Mouse (Mus musculus) midbrain, embryonic 12.5 days (tissue): ENCODE data around the gene Prickle2. TPM values are rescaled to one million over a fixed set of nuclear protein-coding genes. Genes with fewer than 3 reads are reported as not detected.

ENCODE experiments used
- ATAC-seq: fragments of 200-750 bp; cut with Nextera tagmentation; 2 replicates; pipeline ENCODE4 v1.8.0; 2017; ENCODE audit warnings: low read depth, moderate TSS enrichment, moderate library complexity; ENCODE audit not compliant: low FRiP score
- H3K27ac ChIP-seq: fragments of 300-500 bp; sonication (generic); replicated peaks from 2 replicates; pipeline ENCODE4 v1.5.1; 2016; ENCODE audit warnings: mild to moderate bottlenecking
- H3K27me3 ChIP-seq: fragments of 300-500 bp; sonication (generic); 2 replicates; pipeline ENCODE4 v1.6.1; 2016; ENCODE audit warnings: mild to moderate bottlenecking
- H3K36me3 ChIP-seq: fragments of 300-500 bp; sonication (generic); 2 replicates; pipeline ENCODE4 v1.6.1; 2016
- H3K4me1 ChIP-seq: fragments of 300-500 bp; sonication (generic); 2 replicates; pipeline ENCODE4 v1.6.1; 2016
- H3K4me2 ChIP-seq: fragments of 300-500 bp; sonication (generic); replicated peaks from 2 replicates; pipeline ENCODE4 v1.6.1; 2016; ENCODE audit warnings: mild to moderate bottlenecking, moderate library complexity
- H3K4me3 ChIP-seq: fragments of 300-500 bp; sonication (generic); 2 replicates; pipeline ENCODE4 v1.5.1; 2016; ENCODE audit warnings: mild to moderate bottlenecking
- H3K9ac ChIP-seq: fragments of 300-500 bp; sonication (generic); replicated peaks from 2 replicates; pipeline ENCODE4 v1.6.1; 2016; ENCODE audit warnings: mild to moderate bottlenecking, moderate library complexity
- H3K9me3 ChIP-seq: fragments of 300-500 bp; sonication (generic); 2 replicates; pipeline ENCODE4 v1.6.1; 2016; ENCODE audit warnings: mild to moderate bottlenecking
- WGBS: fragments of 180-500 bp; shearing (Covaris S2); methylation state at CpG from one replicate; pipeline ENCODE4 v1.1.7; 2016; 5-methylcytosine and 5-hydroxymethylcytosine counted together
- polyA plus RNA-seq: library from polyadenylated mRNA; unstranded; fragments of >200 nt; fragmentation: Nextera tagmentation; extraction: Ambion mirVana; gene quantifications from 2 replicates; pipeline ENCODE4 v1.2.1, GENCODE M21; 2016

Prickle2 gene
- polyA plus RNA-seq, 1 experiment from 2014 or later: 12.1 TPM

DNA sequence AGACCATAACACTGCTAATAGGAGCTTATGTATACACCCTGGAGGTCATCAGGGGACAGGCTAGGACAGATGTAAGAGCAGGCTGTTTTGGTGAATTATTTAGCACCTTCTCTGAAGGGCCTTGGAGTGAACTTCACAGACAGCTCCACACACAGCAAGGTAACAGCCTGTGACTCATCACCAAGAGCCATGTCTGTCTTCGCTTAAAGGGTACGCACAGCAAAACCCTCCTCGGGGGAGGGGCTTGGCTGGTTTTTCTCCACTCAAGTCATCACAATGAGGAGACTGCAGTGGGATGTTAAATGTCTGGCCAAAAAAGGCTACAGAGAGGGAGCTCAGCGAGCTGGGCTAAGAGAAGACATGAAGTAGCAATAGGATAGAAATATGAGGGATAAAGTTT is 206.5 kb downstream of the Prickle2 start:
- H3K27ac ChIP-seq: no peak overlapping the region
- no peaks in the 10 kb centered on the region for H3K36me3 ChIP-seq
- 79% methylated on average over 4 of the region's 4 CpGs for WGBS
- H3K9me3 ChIP-seq: no peaks in the 10 kb centered on the region
- H3K4me1 ChIP-seq: 0 out of 2 replicates have a peak, but pooled peaks cover 2% of the 10 kb centered on the region
- H3K4me3 ChIP-seq: no peak overlapping the region
- ATAC-seq: no peak
- H3K27me3 ChIP-seq: no peaks in the 10 kb centered on the region
- H3K4me2 ChIP-seq: no peak overlapping the region
- H3K9ac ChIP-seq: no peak overlapping the region

DNA sequence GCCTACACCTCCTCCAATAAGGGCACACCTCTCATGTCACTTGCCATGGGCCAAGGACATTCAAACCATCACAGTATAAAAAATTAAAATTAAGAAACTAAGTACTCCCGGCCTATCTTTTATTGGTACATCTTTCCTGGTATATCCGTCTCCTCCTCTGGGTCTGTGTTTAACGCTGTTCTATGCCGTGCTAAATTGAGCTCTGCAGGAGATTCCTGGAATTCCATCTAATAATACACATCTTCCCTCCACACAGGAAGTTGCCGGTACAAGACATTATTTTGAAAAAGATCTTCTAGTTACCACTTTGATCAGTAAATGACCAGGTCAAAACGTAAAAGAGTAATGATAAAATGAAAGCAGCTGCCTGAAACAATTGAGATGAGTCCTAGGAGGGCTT is 207.4 kb downstream of the Prickle2 start:
- no peak for ATAC-seq
- Histone ChIP-seq H3K4me3 (no peak overlapping the region), H3K27ac (no peak overlapping the region), H3K9me3 (no peaks in the 10 kb centered on the region), H3K36me3 (no peaks in the 10 kb centered on the region), H3K9ac (no peak overlapping the region), H3K27me3 (no peaks in the 10 kb centered on the region), H3K4me2 (no peak overlapping the region), H3K4me1 (0 out of 2 replicates have a peak, but pooled peaks cover 2% of the 10 kb centered on the region)
- 71% methylated on average over 6 of the region's 6 CpGs for WGBS

DNA sequence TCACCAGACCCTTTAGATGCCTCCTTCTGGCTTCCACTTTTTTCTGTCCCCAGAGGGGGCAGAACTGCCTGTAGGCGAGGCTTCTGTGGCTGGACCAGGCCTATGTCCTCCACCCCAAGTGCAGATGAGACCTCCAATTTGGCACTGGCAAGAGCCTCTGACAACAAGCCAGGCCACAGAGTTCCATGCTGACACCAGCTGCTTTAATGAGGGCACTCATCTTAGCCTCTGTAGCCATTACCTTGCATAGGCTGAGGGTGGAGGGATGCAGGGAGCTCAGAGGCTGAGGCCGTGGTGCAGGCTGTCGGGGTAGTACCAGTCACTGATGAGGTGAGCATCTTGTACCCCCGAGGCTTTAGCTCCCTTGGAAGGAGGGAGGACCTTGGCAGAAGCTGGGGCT is 208.7 kb downstream of the Prickle2 start:
- Histone ChIP-seq H3K27ac (no peak overlapping the region), H3K9me3 (no peaks in the 10 kb centered on the region), H3K4me3 (no peak overlapping the region), H3K27me3 (no peaks in the 10 kb centered on the region), H3K4me1 (0 out of 2 replicates have a peak, but pooled peaks cover 2% of the 10 kb centered on the region), H3K9ac (no peak overlapping the region), H3K4me2 (no peak overlapping the region), H3K36me3 (no peaks in the 10 kb centered on the region)
- 74% methylated on average over 4 of the region's 4 CpGs for WGBS
- ATAC-seq: no peak

DNA sequence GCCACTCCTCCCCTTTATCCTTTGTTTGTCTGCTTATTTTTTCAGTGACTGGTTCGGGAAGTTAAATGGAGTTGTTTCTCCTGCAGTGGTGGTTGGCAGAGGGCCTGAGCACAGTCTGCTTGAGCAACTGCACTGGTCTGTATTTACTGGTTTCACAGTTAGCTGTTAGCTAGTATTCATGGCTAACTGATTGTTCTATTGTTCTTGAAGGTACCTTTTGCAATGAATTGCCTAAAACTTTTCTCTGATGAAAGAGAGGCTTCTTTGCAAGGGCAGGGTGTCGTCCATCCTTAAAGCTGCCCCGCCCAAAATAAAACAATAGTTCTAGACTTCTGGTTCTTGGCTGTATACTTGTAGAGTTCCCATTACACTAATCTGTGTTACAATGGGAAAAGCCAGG is 210.5 kb downstream of the Prickle2 start:
- no peak for ATAC-seq
- Histone ChIP-seq H3K9me3 (no peaks in the 10 kb centered on the region), H3K27me3 (no peaks in the 10 kb centered on the region), H3K4me2 (no peak overlapping the region), H3K9ac (no peak overlapping the region), H3K4me1 (0 out of 2 replicates have a peak, but pooled peaks cover 5% of the 10 kb centered on the region), H3K36me3 (no peaks in the 10 kb centered on the region), H3K27ac (no peak overlapping the region), H3K4me3 (no peak overlapping the region)
- 84% methylated on average over 3 of the region's 3 CpGs for WGBS

- Histone ChIP-seq H3K9me3 (no peaks in the 10 kb centered on the region), H3K27ac (peak overlapping the region; percentile 79), H3K36me3 (no peaks in the 10 kb centered on the region), H3K4me1 (peaks cover 23% of the 10 kb centered on the region), H3K27me3 (no peaks in the 10 kb centered on the region), H3K4me2 (peak overlapping the region; percentile 55), H3K9ac (no peak overlapping the region), H3K4me3 (peak overlapping the region; percentile 47; the same call in 1 of the 2 replicates)
- WGBS: 4% methylated on average over 1 of the region's 1 CpGs
- no peak for ATAC-seq
Observed at GRCm38 (mm10) chr6:92481690-92481956, 224.3 kb downstream of the Prickle2 start.

DNA sequence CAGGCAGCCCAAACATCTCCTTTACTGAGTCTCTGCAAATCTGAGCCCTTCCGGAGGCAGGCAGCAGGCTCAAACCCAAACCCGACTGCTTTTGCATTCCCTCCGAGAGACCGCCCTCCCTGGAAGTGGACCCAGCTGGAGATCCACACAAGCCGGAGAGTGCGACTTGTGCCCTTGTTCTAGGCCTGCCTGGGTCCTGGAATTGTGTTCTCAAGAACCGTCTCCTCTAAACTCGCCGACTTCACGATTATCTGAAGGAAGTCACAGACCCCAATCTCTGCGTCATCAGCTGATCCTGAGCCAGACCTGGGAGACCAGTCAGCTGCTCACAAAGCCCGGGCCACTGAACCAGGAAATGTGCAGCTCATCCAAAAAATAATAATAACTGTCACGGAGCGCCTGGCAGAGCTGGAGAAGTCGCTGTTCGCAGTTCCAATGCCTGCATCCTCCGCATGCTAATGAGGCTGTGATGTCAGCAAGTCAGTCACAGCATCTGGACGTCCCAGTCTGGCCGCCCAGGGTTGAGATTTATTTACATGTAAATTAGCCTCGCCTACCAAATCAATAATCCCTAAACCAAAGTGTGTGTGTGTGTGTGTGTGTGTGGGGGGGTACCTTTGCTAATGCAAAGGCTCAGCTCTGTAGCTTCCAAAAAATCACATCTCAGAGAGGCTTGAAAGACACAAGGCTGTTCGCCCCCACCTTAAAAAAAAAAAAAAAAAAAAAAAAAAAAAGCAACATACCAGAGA is 224.8 kb downstream of the Prickle2 start:
- ATAC-seq: peak; percentile 89
- WGBS: under 1% methylated on average over 21 of the region's 21 CpGs
- H3K9ac ChIP-seq: peak overlapping the region; percentile 57

GRCm38 (mm10) chr6:92478612-92479011 is 227.3 kb downstream of the Prickle2 start:
- peaks cover 23% of the 10 kb centered on the region for H3K4me1 ChIP-seq
- H3K36me3 ChIP-seq: no peaks in the 10 kb centered on the region
- no peak for ATAC-seq
- no peak overlapping the region for H3K9ac ChIP-seq
- WGBS: 87% methylated on average over 1 of the region's 1 CpGs
- no peak overlapping the region for H3K27ac ChIP-seq
- no peaks in the 10 kb centered on the region for H3K9me3 ChIP-seq
- peak overlapping the region; percentile 55 for H3K4me2 ChIP-seq
- H3K4me3 ChIP-seq: peak overlapping the region; percentile 47
- H3K27me3 ChIP-seq: no peaks in the 10 kb centered on the region

More for the DNA sequence above, 224.8 kb downstream of the Prickle2 start:
- Histone ChIP-seq H3K4me2 (peak overlapping the region; percentile 55), H3K27me3 (no peaks in the 10 kb centered on the region), H3K4me3 (peak overlapping the region; percentile 47), H3K4me1 (peaks cover 23% of the 10 kb centered on the region), H3K9me3 (no peaks in the 10 kb centered on the region), H3K36me3 (no peaks in the 10 kb centered on the region), H3K27ac (peak overlapping the region; percentile 79)

DNA sequence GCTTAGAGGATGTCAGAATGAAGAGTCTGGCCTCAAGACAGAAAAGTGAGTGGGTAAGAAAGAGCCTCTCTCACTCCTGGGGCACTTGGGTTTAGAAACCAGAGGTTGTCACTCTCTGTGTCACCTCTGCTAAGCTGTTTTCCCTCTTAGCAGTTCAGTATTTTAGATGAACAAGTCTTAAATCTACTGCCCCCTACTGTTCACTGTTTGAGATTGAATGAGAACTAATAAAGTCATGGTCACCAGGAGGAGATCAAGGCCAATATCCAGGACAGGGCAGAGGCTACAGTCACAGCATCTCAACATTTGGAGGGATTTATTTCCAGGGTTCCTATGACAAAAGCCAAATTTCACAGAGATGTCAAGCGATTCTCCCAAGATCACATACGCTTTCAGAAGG is 228.3 kb downstream of the Prickle2 start:
- H3K4me2 ChIP-seq: no peak overlapping the region
- H3K4me3 ChIP-seq: no peak overlapping the region
- no peak for ATAC-seq
- WGBS: 84% methylated on average over 2 of the region's 2 CpGs
- no peak overlapping the region for H3K9ac ChIP-seq
- no peaks in the 10 kb centered on the region for H3K27me3 ChIP-seq
- H3K36me3 ChIP-seq: no peaks in the 10 kb centered on the region
- peaks cover 23% of the 10 kb centered on the region for H3K4me1 ChIP-seq
- no peak overlapping the region for H3K27ac ChIP-seq
- H3K9me3 ChIP-seq: no peaks in the 10 kb centered on the region

GRCm38 (mm10) chr6:92469456-92469855 is 236.5 kb downstream of the Prickle2 start:
- Histone ChIP-seq H3K4me1 (peaks cover 17% of the 10 kb centered on the region), H3K4me3 (no peak overlapping the region), H3K9me3 (no peaks in the 10 kb centered on the region), H3K9ac (no peak overlapping the region), H3K27me3 (no peaks in the 10 kb centered on the region), H3K27ac (no peak overlapping the region), H3K4me2 (no peak overlapping the region), H3K36me3 (no peaks in the 10 kb centered on the region)
- ATAC-seq: no peak
- 80% methylated on average over 4 of the region's 4 CpGs for WGBS

DNA sequence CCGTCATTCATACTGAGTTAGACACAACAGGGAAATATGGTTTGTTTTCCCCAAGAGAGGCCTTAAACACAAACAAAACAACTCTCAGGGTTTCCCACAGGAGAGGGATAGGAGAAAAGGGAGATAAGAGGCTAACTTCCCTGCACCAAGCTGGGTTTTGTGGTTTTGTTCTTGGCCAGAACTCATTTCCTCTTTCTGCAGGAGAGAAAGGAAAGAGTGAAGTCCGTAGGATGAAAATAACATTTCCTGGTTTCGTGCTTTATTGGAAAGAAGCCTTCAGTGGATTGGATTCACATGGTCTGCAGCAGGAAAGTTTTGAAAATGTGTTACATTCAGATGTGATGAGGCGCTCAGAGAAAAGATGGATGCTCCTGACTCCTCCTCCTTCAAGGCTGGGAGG is 237.1 kb downstream of the Prickle2 start:
- Histone ChIP-seq H3K36me3 (no peaks in the 10 kb centered on the region), H3K9ac (no peak overlapping the region), H3K4me1 (peaks cover 17% of the 10 kb centered on the region), H3K27ac (no peak overlapping the region), H3K9me3 (no peaks in the 10 kb centered on the region), H3K4me2 (no peak overlapping the region), H3K4me3 (no peak overlapping the region), H3K27me3 (no peaks in the 10 kb centered on the region)
- no peak for ATAC-seq
- 90% methylated on average over 4 of the region's 4 CpGs for WGBS

DNA sequence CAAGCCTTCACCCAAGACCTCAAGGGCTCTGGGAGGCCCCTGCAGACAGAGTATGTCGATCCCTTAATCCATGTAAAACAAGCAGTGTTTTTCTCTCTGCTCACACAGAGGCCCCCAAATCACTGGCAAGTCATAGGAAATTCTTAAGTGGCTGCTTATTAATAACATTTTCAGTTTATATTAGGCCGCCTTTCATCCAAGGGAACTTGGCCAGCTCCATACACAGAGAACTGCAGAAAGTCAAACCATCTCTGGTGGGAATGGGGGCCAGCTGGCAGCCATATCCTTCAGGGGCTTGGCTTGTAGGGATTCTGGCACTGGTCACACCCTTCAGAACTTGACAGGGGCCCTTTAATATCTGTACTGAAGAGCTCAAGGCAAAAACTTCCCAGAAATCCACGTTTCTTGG is 237.6 kb downstream of the Prickle2 start:
- Histone ChIP-seq H3K4me3 (no peak overlapping the region), H3K27ac (no peak overlapping the region), H3K9ac (no peak overlapping the region), H3K36me3 (no peaks in the 10 kb centered on the region), H3K27me3 (no peaks in the 10 kb centered on the region), H3K4me2 (no peak overlapping the region), H3K4me1 (peaks cover 17% of the 10 kb centered on the region), H3K9me3 (no peaks in the 10 kb centered on the region)
- no peak for ATAC-seq
- WGBS: 85% methylated on average over 3 of the region's 3 CpGs

DNA sequence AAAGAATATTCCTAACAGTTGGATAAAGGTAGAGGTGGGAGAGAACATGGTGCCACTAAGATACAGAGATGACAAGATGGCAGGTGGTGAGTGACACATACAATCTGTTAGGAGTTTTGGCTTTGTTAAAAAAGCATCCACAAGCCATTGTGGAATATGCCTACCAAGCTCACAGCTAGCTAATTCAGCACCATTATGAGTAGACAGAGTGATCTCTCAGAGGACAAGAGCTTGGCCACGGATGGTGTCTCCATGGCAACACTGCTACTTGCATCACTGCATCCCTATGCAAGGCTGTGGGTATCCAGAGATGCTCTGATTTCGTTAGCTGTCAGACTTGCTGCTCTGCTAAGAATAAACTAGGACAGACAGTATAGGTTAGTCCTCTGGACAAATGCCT is 238.6 kb downstream of the Prickle2 start:
- no peak overlapping the region for H3K4me3 ChIP-seq
- 24% methylated on average over 2 of the region's 2 CpGs for WGBS
- peaks cover 17% of the 10 kb centered on the region for H3K4me1 ChIP-seq
- H3K9me3 ChIP-seq: no peaks in the 10 kb centered on the region
- H3K27me3 ChIP-seq: no peaks in the 10 kb centered on the region
- no peaks in the 10 kb centered on the region for H3K36me3 ChIP-seq
- ATAC-seq: peak; percentile 81; the same call in 1 of the 2 replicates
- H3K4me2 ChIP-seq: no peak overlapping the region
- no peak overlapping the region for H3K9ac ChIP-seq
- no peak overlapping the region for H3K27ac ChIP-seq

DNA sequence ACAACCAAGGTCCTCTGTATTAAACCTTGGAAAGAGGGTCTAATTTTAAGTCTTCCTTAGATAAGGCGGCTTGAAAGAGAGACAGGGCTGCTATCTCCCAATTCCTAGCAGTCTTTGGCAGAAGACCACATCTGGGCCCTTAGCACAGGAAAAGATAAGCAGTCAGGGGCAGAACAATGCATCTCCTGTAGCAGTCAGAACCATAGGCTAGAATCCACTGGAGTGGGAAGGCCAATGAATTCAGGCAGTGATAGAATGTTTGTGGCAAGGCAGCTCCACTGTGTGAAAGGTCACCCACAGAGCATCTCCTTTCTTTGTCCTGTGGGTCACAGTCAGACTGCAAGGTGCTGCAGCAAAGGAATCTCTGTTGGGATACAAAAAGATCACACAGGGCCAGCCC is 240.3 kb downstream of the Prickle2 start:
- Histone ChIP-seq H3K4me1 (peaks cover 17% of the 10 kb centered on the region), H3K9me3 (no peaks in the 10 kb centered on the region), H3K4me2 (no peak overlapping the region), H3K36me3 (no peaks in the 10 kb centered on the region), H3K27ac (no peak overlapping the region; the same call in 1 of the 2 replicates), H3K9ac (no peak overlapping the region), H3K4me3 (no peak overlapping the region), H3K27me3 (no peaks in the 10 kb centered on the region)
- ATAC-seq: no peak
- WGBS: 87% methylated on average over 1 of the region's 1 CpGs
